Mouse (Mus musculus) erythroblast, adult 5-6 weeks (primary cell): ENCODE measurements around the gene Plxnd1. TPM values are rescaled to one million over a fixed set of nuclear protein-coding genes. Genes with fewer than 3 reads are reported as not detected.

Source experiments
- ATAC-seq: replicated peaks from 2 replicates; pipeline ENCODE4 v1.8.0; 2016; ENCODE audit warnings: moderate number of reproducible peaks, mild to moderate bottlenecking, moderate TSS enrichment, inconsistent platforms; ENCODE audit not compliant: poor library complexity, low FRiP score, severe bottlenecking
- total RNA-seq, 2 experiments: library from RNA; stranded (forward) in 1 of 2; stranded (reverse) in 1 of 2; fragments of 150-400 nt in 1 of 2; fragments of 200-764, 138-1000 nt in 1 of 2; gene quantifications; 2 replicates each; pipeline versions ENCODE4 v1.2.3 to v1.2.4; 2015 to 2017; ENCODE audit warnings: low replicate concordance in 2 of 2

Plxnd1 gene
- total RNA-seq, 2 experiments from 2014 or later, result 18.1 to 55.1 TPM

GRCm38 (mm10) chr6:115935544-115935943 lies 59.3 kb downstream of the Plxnd1 start:
- no peak for ATAC-seq

- ATAC-seq, result no peak
Measured at GRCm38 (mm10) chr6:115932391-115932790, 62.4 kb downstream of the Plxnd1 start.

GRCm38 (mm10) chr6:115931639-115932038 lies 63.2 kb downstream of the Plxnd1 start, which contains the start of gene Rho:
Rho (plus strand) TSS chr6:115931748.
- ATAC-seq, result no peak

- ATAC-seq, result no peak
Measured at GRCm38 (mm10) chr6:115930018-115930417, 64.8 kb downstream of the Plxnd1 start.

GRCm38 (mm10) chr6:115927292-115928242 lies 67.2 kb downstream of the Plxnd1 start:
- no peak for ATAC-seq

- no peak for ATAC-seq
Measured at GRCm38 (mm10) chr6:115926416-115926815, 68.4 kb downstream of the Plxnd1 start.

GRCm38 (mm10) chr6:115924829-115925228 lies 70.0 kb downstream of the Plxnd1 start:
- no peak for ATAC-seq

GRCm38 (mm10) chr6:115919876-115920275 lies 74.9 kb downstream of the Plxnd1 start:
- ATAC-seq, result no peak

GRCm38 (mm10) chr6:115918615-115919014 lies 76.2 kb downstream of the Plxnd1 start:
- no peak for ATAC-seq

GRCm38 (mm10) chr6:115916611-115917010 lies 78.2 kb downstream of the Plxnd1 start:
- no peak for ATAC-seq

- ATAC-seq, result no peak
Measured at GRCm38 (mm10) chr6:115915601-115916445, 79.0 kb downstream of the Plxnd1 start.

- ATAC-seq, result no peak
Measured at GRCm38 (mm10) chr6:115914511-115915202, 80.1 kb downstream of the Plxnd1 start.

GRCm38 (mm10) chr6:115913482-115913881 lies 81.3 kb downstream of the Plxnd1 start:
- ATAC-seq, result no peak

GRCm38 (mm10) chr6:115911763-115912162 lies 83.0 kb downstream of the Plxnd1 start:
- no peak for ATAC-seq

GRCm38 (mm10) chr6:115909940-115910339 lies 84.9 kb downstream of the Plxnd1 start:
- no peak for ATAC-seq

- ATAC-seq, result no peak
Measured at GRCm38 (mm10) chr6:115909052-115909451, 85.8 kb downstream of the Plxnd1 start.

GRCm38 (mm10) chr6:115908421-115908982 lies 86.3 kb downstream of the Plxnd1 start:
- ATAC-seq, result no peak

- ATAC-seq, result no peak
Measured at GRCm38 (mm10) chr6:115906871-115907270, 87.9 kb downstream of the Plxnd1 start.

GRCm38 (mm10) chr6:115906455-115906854 lies 88.3 kb downstream of the Plxnd1 start:
- no peak for ATAC-seq

- no peak for ATAC-seq
Measured at GRCm38 (mm10) chr6:115905568-115905967, 89.2 kb downstream of the Plxnd1 start.
